Mouse (Mus musculus): ENCODE results near the gene Ppp1r14d. TPM values are rescaled to one million over a fixed set of nuclear protein-coding genes. Genes with fewer than 3 reads are reported as not detected.

Gene Ppp1r14d
- polyA plus RNA-seq, 1 experiment, result 0.13 TPM

DNA sequence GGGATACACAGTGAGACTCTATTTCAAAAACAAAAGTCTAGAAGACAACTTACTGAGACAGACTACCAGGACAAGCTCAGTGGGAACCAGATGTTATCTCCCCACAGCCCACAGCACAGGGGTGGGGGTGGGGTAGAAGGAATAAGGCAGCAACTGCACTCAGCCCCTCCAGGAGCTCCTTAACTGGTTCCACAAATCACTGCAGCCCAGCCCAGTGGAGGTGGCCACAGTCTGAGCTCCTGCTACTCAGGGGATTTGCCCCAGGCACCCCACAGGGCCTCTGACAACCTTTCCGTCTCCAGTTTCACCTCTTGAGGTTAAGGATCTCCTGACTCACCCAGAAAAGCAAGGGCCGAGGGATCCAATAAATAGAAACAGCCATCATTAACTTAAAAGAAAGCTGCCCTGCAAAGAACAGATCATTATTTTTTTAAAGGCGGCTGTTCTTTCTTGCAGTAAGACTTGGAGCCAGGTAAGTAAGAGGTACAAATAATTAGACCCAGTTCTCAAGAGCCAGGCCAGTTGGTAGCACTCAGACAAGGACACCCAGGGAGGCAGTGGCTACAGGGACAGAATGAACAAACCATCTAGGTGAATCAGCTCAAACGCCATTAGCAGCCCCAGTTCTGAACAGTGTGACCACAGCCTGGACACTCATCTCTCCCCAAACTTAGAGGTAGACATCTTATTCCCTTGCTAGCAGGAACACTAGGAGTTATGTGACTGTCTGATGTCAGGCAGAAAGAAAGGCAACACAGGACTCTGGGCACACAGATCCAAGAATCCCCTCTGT, 33.2 kb downstream of the Ppp1r14d start:
- H3K36me3 ChIP-seq (ENCODE audit: control insufficient read depth, insufficient read depth), result no peaks in the 10 kb centered on the region
- TF ChIP-seq MYOG (IDR thresholded peaks at IDR 0.05; ENCODE audit: control insufficient read depth in 1 of 3, insufficient read depth in 1 of 3, insufficient read length in 2 of 3, low read depth in 2 of 3), result no peak
- TF ChIP-seq SRF (IDR thresholded peaks at IDR 0.05; ENCODE audit: control insufficient read depth, insufficient read length, low read depth), result no peak
- TF ChIP-seq USF1 (IDR thresholded peaks at IDR 0.05; ENCODE audit: low read depth), result no peak
- no peak overlapping the region for H3K4me2 ChIP-seq (ENCODE audit: low read depth)
- H3K27me3 ChIP-seq (ENCODE audit: control insufficient read depth, insufficient read depth, insufficient read length), result no peaks in the 10 kb centered on the region
- H3ac ChIP-seq (ENCODE audit: control insufficient read depth, insufficient read length), result no peak overlapping the region
- no peaks in the 10 kb centered on the region for H3K79me2 ChIP-seq (ENCODE audit: control insufficient read depth, insufficient read depth)
- no peak overlapping the region for H3K4me3 ChIP-seq

DNA sequence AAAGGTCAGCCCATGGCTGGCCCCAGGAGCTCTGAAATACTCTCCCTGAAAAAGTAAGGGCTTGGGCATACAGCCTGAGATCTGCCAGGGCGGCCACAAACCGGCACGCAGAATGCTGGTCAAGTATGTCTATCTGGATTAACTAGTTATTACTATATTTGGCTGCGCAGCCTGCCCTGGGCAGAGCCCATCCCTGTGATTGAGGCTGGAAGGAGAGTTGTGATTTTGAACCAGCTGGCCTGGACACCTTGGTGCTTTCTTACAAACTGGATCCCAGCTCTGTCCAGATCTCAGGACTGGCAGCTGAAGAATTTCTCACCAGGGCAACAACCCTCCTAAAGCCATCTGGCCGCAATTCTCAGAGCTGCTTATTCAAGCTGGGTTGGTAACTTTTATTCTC, 35.6 kb downstream of the Ppp1r14d start:
- Histone ChIP-seq H3K79me2 (ENCODE audit: control insufficient read depth, insufficient read depth) (no peaks in the 10 kb centered on the region), H3ac (ENCODE audit: control insufficient read depth, insufficient read length) (no peak overlapping the region), H3K27me3 (ENCODE audit: control insufficient read depth, insufficient read depth, insufficient read length) (no peaks in the 10 kb centered on the region), H3K4me2 (ENCODE audit: low read depth) (no peak overlapping the region), H3K36me3 (ENCODE audit: control insufficient read depth, insufficient read depth) (no peaks in the 10 kb centered on the region), H3K4me3 (no peak overlapping the region)
- no peak for TF ChIP-seq SRF (IDR thresholded peaks at IDR 0.05; ENCODE audit: control insufficient read depth, insufficient read length, low read depth)
- TF ChIP-seq MYOD1 (IDR thresholded peaks at IDR 0.05; ENCODE audit: control insufficient read depth in 1 of 3, insufficient read length in 2 of 3, low read depth in 2 of 3), result peak in 1 of 3 experiments; percentile 2

DNA sequence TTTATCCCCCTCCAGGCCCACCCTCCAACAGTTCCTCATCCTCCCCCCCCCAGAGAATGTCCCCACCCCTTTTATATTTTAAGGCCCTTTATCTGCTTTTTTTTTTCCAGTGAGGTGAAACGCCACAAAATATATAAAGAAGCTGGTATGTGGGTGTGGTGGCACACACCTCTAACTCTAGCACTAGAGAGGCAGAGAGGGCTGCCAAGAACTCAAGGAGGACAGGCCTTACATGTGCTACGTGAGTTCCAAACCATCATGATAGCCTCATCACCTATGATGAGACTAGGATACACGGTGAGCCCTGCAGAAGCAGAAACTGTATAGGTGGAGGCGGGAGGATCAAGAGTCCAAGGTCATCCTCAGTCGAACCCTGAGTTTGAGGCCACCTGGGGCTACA, 38.7 kb downstream of the Ppp1r14d start:
- H3ac ChIP-seq (ENCODE audit: control insufficient read depth, insufficient read length), result no peak overlapping the region

DNA sequence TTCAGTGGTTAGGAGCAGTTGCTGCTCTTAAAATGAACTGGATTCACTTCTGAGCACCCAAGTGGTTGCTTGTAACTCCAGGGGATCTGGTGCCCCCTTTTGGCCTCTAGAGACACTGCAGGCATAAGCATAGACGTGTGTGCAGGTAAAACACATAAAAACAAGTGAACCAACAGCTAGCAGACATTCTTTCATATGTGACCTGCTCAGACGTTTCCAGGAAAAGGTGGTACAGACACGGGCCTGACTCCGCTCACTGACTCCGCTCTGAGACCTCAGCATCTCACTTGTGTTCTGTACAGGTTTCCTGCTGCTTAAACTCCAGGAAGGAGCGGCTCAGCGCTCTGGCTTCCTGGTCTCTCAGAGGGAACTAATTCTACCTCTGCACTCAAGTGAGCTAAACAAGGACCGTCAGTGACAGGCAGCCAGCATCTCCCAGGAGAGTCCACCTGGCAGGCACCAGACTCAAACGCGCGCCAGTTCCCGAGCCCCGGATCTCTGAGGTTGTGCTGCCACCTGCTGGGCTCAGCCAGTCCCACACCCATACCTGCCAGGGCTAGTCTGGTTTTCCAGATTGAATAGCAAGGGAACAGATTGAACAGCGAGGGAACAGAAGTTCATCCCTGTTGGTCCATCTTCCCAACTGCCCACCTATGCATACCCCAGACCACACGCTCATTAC, 40.5 kb downstream of the Ppp1r14d start:
- H3K36me3 ChIP-seq (ENCODE audit: control insufficient read depth, insufficient read depth), result no peaks in the 10 kb centered on the region
- TF ChIP-seq CEBPB (IDR thresholded peaks at IDR 0.05; ENCODE audit: insufficient read depth, poor library complexity, severe bottlenecking) (no peak), MAX (IDR thresholded peaks at IDR 0.05; ENCODE audit: low read depth) (no peak), USF1 (IDR thresholded peaks at IDR 0.05; ENCODE audit: low read depth) (no peak), REST (IDR thresholded peaks at IDR 0.05; ENCODE audit: insufficient read depth, insufficient read length) (no peak), TCF3 (IDR thresholded peaks at IDR 0.05; ENCODE audit: insufficient read length, low read depth) (no peak), MYOG (IDR thresholded peaks at IDR 0.05; ENCODE audit: control insufficient read depth in 1 of 3, insufficient read depth in 1 of 3, insufficient read length in 2 of 3, low read depth in 2 of 3) (no peak), MYOD1 (IDR thresholded peaks at IDR 0.05; ENCODE audit: control insufficient read depth in 1 of 3, insufficient read length in 2 of 3, low read depth in 2 of 3) (no peak), SRF (IDR thresholded peaks at IDR 0.05; ENCODE audit: control insufficient read depth, insufficient read length, low read depth) (no peak), TCF12 (IDR thresholded peaks at IDR 0.05; ENCODE audit: insufficient read depth, poor library complexity, severe bottlenecking) (no peak), POLR2A (IDR thresholded peaks at IDR 0.05; ENCODE audit: insufficient read length, low read depth) (no peak), POLR2AphosphoS2 (IDR thresholded peaks at IDR 0.05; ENCODE audit: insufficient read length, low read depth) (no peak), E2F4 (IDR thresholded peaks at IDR 0.05; ENCODE audit: insufficient read depth) (no peak)
- no peaks in the 10 kb centered on the region for H3K27me3 ChIP-seq (ENCODE audit: control insufficient read depth, insufficient read depth, insufficient read length)
- no peak overlapping the region for H3ac ChIP-seq (ENCODE audit: control insufficient read depth, insufficient read length)
- H3K4me3 ChIP-seq, result no peak overlapping the region
- H3K4me2 ChIP-seq (ENCODE audit: low read depth), result peak overlapping the region; percentile 74
- H3K79me2 ChIP-seq (ENCODE audit: control insufficient read depth, insufficient read depth), result no peaks in the 10 kb centered on the region

More for the DNA sequence above, 38.7 kb downstream of the Ppp1r14d start:
- H3K79me2 ChIP-seq (ENCODE audit: control insufficient read depth, insufficient read depth), result no peaks in the 10 kb centered on the region
- TF ChIP-seq TCF12 (IDR thresholded peaks at IDR 0.05; ENCODE audit: insufficient read depth, poor library complexity, severe bottlenecking) (no peak), MYOG (IDR thresholded peaks at IDR 0.05; ENCODE audit: control insufficient read depth in 1 of 3, insufficient read depth in 1 of 3, insufficient read length in 2 of 3, low read depth in 2 of 3) (no peak)
- no peak overlapping the region for H3K4me3 ChIP-seq
- H3K4me2 ChIP-seq (ENCODE audit: low read depth), result no peak overlapping the region
- no peaks in the 10 kb centered on the region for H3K27me3 ChIP-seq (ENCODE audit: control insufficient read depth, insufficient read depth, insufficient read length)
- H3K36me3 ChIP-seq (ENCODE audit: control insufficient read depth, insufficient read depth), result no peaks in the 10 kb centered on the region

DNA sequence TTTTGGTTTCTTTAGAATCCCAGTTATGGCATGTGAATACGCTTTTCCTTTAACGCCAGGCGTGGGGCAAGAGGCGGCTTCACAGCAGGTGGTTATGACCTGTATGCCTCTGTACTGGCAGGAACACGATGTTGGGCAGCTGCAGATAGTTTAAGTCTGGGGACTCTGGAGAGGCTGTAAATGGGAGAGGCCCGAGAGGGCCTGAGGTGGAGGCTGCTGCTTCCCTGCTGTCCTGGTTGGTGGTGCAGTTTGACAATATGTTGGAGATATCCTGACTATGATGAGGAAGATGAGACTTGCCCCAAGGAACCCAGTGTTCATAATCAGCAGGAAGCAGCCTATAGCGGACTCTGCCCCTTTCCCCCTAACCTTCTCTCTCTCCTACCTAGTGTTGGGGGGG, 46.8 kb downstream of the Ppp1r14d start:
- H3K36me3 ChIP-seq (ENCODE audit: control insufficient read depth, insufficient read depth), result no peaks in the 10 kb centered on the region

More for the DNA sequence above, 46.8 kb downstream of the Ppp1r14d start:
- TF ChIP-seq MYOD1 (IDR thresholded peaks at IDR 0.05; ENCODE audit: control insufficient read depth in 1 of 3, insufficient read length in 2 of 3, low read depth in 2 of 3) (no peak), USF1 (IDR thresholded peaks at IDR 0.05; ENCODE audit: low read depth) (no peak), TCF12 (IDR thresholded peaks at IDR 0.05; ENCODE audit: insufficient read depth, poor library complexity, severe bottlenecking) (no peak), POLR2A (IDR thresholded peaks at IDR 0.05; ENCODE audit: insufficient read length, low read depth) (no peak), MYOG (IDR thresholded peaks at IDR 0.05; ENCODE audit: control insufficient read depth in 1 of 3, insufficient read depth in 1 of 3, insufficient read length in 2 of 3, low read depth in 2 of 3) (no peak), REST (IDR thresholded peaks at IDR 0.05; ENCODE audit: insufficient read depth, insufficient read length) (no peak), SRF (IDR thresholded peaks at IDR 0.05; ENCODE audit: control insufficient read depth, insufficient read length, low read depth) (no peak), E2F4 (IDR thresholded peaks at IDR 0.05; ENCODE audit: insufficient read depth) (no peak)
- Histone ChIP-seq H3K4me2 (ENCODE audit: low read depth) (no peak overlapping the region), H3K27me3 (ENCODE audit: control insufficient read depth, insufficient read depth, insufficient read length) (no peaks in the 10 kb centered on the region), H3K4me3 (no peak overlapping the region), H3K79me2 (ENCODE audit: control insufficient read depth, insufficient read depth) (no peaks in the 10 kb centered on the region), H3ac (ENCODE audit: control insufficient read depth, insufficient read length) (no peak overlapping the region)
